Mouse (Mus musculus) adrenal gland, adult 2 months (tissue): ENCODE measurements around the gene Npvf. TPM values are rescaled to one million over a fixed set of nuclear protein-coding genes. Genes with fewer than 3 reads are reported as not detected.
"Not testable (repeated sequence)": the region's sequence is repeated elsewhere in the genome, so short reads cannot be mapped to it uniquely, and the experiment has no call there.

Source experiments
- DNase-seq: peaks from one replicate; pipeline ENCODE4 v3.0.0; 2021
- polyA plus RNA-seq: library from polyadenylated mRNA; depleted of rRNA; stranded (reverse); fragments of >200 nt; gene quantifications from 2 replicates; pipeline ENCODE4 v1.2.3, GENCODE M21; 2012; rRNA removed
- total RNA-seq, 2 experiments: library from RNA; stranded (reverse); gene quantifications; 2 replicates each; pipeline ENCODE4 v1.2.3; 2021

Npvf gene
- total and polyA plus RNA-seq, 3 experiments, result not detected

DNA sequence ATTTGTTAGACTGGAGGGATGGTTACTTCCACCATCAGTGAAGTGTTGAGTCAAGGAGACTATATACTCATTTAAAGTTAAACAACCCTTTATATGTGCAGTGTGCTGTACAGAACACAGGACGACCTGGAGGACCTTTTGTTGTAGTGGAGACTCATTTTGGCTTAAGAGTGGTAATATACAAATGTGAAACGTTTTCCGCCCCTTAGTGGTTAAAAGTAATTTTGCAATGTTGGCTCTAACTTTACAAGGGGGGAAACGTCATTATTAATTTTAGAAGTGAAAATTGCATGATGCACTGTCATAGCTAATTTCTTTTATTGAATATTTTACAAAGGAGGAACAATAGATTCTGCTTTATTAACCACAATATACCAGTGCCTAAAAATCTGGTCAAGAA, 13.9 kb downstream of the Npvf start:
- DNase-seq, result no peak

DNA sequence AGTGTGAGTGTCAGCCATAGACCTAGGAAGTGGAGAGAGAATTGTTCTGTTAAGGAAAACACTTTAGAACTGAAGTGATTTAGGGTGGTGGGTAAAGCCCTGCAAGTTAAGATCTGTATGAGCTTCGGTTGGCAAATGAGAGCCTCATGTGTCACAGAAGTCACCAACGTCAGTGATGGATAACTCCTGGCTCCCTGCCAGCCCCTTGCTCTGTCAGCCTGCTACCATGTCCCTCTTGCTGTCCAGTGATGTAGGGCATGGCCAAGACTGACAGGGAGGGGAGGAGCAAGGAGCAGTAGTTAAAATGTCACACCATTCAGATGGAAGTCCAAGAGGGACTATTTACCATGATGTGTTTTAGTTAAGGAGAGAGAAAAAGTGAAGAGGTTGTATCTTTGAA, 14.6 kb downstream of the Npvf start:
- DNase-seq, result peak; percentile 45

DNA sequence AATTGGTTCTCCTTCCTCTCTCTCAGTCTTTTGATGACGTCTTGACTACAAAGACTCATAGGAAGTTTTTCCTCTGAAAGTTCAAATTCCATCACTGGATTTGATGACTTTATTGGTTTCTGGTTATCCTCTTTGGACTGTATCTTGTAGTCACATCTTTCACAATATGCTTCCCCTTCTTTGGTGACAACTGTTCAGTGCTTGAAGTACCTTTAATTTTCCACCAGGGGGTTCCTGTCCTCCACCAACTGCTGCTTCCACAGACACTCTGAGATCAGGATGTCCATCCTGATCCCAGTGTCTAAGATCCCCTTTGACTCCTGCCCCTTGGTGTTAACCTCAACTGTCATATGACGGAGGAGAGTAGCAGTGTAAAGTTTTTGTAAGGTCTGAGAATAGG, 28.1 kb downstream of the Npvf start:
- not testable (repeated sequence) for DNase-seq

DNA sequence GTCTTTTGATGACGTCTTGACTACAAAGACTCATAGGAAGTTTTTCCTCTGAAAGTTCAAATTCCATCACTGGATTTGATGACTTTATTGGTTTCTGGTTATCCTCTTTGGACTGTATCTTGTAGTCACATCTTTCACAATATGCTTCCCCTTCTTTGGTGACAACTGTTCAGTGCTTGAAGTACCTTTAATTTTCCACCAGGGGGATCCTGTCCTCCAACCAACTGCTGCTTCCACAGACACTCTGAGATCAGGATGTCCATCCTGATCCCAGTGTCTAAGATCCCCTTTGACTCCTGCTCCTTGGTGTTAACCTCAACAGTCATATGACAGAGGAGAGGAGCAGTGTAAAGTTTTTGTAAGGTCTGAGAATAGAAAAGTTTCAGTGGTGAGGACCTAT, 36.0 kb downstream of the Npvf start:
- not testable (repeated sequence) for DNase-seq

DNA sequence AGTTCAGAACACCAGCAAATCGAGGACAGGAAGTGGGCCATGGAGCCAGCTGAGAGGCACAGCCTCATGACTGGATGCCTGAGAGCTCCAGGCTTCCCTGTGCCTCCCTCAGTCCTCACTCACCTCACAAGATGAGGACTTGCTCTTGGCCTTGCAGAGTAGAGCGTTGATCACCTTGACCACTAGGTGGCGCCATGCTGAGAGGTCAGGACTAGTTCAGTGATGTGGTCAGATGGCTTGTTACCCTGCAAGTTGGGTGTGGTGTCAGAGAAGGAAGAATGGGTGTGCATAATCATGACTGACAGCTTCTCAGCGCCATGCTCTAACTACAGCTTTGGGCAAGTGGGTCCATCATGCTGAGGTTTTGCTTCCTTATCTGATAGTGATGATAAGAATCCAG, 52.6 kb downstream of the Npvf start:
- DNase-seq, result no peak

Other genes with a start within 250 kb of the Npvf start
- gene Osbpl3, start 198.2 kb downstream of the Npvf start, total RNA-seq, result 10 to 100 TPM; 28.2 to 97.9 TPM
- 11.0 and 13.0 TPM in 2 replicates for gene Osbpl3, start 198.2 kb downstream of the Npvf start, polyA plus RNA-seq
- 10 to 100 TPM; 69.1 to 73.1 TPM for gene Cycs, start 87.9 kb downstream of the Npvf start, total RNA-seq
- 0.24 and 0.29 TPM in 2 replicates for gene Cycs, start 87.9 kb downstream of the Npvf start, polyA plus RNA-seq
- under 1 TPM; 0.20 to 0.48 TPM for gene 4921507P07Rik, start 57.8 kb downstream of the Npvf start, total RNA-seq
- gene 4921507P07Rik, start 57.8 kb downstream of the Npvf start, polyA plus RNA-seq, result not detected in 2 replicates